In genomic region chr2:181601751-181602145, GRCm38 (mm10) we compare ENCODE assay signal across 9 mouse cellular contexts. TPM values are rescaled to one million over a fixed set of nuclear protein-coding genes. Genes with fewer than 3 reads are reported as not detected.
DNase-seq lines count a peak whose midpoint lies in the region; ATAC-seq and TF ChIP-seq lines count a peak whose summit lies in the region.
"Had no signal": no experiment of that assay in that cellular context is flagged by ENCODE, and none has a peak within 500 bp of the region (broad histone marks: within the 10 kb centered on the region; RNA-seq: fewer than 3 reads in every experiment).

No protein-coding gene starts in this region.

- intact Hi-C loops in left cerebral cortex, postnatal 14 days (cut with DNase I), result no loop called here

- H3K9me3 ChIP-seq in embryonic facial prominence, embryonic 11.5 days (replicated peaks; ENCODE audit: control insufficient read depth, low read length), result no peaks in the 10 kb centered on the region
- no peaks in the 10 kb centered on the region for H3K9me3 ChIP-seq in hindbrain, embryonic 16.5 days (ENCODE audit: control insufficient read depth, low read length)
- no peaks in the 10 kb centered on the region for H3K9me3 ChIP-seq in midbrain, postnatal 0 days (ENCODE audit: low read length)

- H3K9ac ChIP-seq in embryonic facial prominence, embryonic 11.5 days (replicated peaks; ENCODE audit: low read length), result peak overlapping the region; percentile 83
- peak overlapping the region; percentile 95 for H3K9ac ChIP-seq in hindbrain, embryonic 16.5 days (ENCODE audit: low read depth, low read length)
- H3K9ac ChIP-seq in midbrain, postnatal 0 days (replicated peaks; ENCODE audit: low read length, poor library complexity, severe bottlenecking), result peak overlapping the region; percentile 83

- H3K4me3 ChIP-seq in layer of hippocampus, adult 2 months, result peak overlapping the region; percentile 76
- peak overlapping the region; percentile 96 for H3K4me3 ChIP-seq in embryonic facial prominence, embryonic 11.5 days (ENCODE audit: low read depth, low read length)
- H3K4me3 ChIP-seq in hindbrain, embryonic 16.5 days (ENCODE audit: low read length), result peak overlapping the region; percentile 94
- peak overlapping the region; percentile 60 for H3K4me3 ChIP-seq in midbrain, postnatal 0 days (ENCODE audit: low read depth, low read length)

- peaks cover 3% of the 10 kb centered on the region; the same call in 1 of the 2 replicates for H3K4me1 ChIP-seq in embryonic facial prominence, embryonic 11.5 days (ENCODE audit: control insufficient read depth, insufficient read depth, low read length)
- H3K4me1 ChIP-seq in hindbrain, embryonic 16.5 days (ENCODE audit: control insufficient read depth, insufficient read depth, low read depth, low read length), result peaks cover 33% of the 10 kb centered on the region
- H3K4me1 ChIP-seq in midbrain, postnatal 0 days (ENCODE audit: insufficient read depth, low read length), result peaks cover 8% of the 10 kb centered on the region; the same call in 1 of the 2 replicates

- H3K27me3 ChIP-seq in embryonic facial prominence, embryonic 11.5 days (ENCODE audit: control insufficient read depth, insufficient read depth, low read length), result no peaks in the 10 kb centered on the region
- no peaks in the 10 kb centered on the region for H3K27me3 ChIP-seq in hindbrain, embryonic 16.5 days (replicated peaks; ENCODE audit: control insufficient read depth, insufficient read depth, low read length)
- no peaks in the 10 kb centered on the region for H3K27me3 ChIP-seq in midbrain, postnatal 0 days (ENCODE audit: insufficient read depth, low read length)

- no peaks in the 10 kb centered on the region for H3K36me3 ChIP-seq in embryonic facial prominence, embryonic 11.5 days (replicated peaks; ENCODE audit: control insufficient read depth, insufficient read depth, low read depth, low read length)
- no peaks in the 10 kb centered on the region; the same call in 1 of the 2 replicates for H3K36me3 ChIP-seq in hindbrain, embryonic 16.5 days (ENCODE audit: control insufficient read depth, insufficient read depth, low read length)
- peaks cover 2% of the 10 kb centered on the region; the same call in 1 of the 2 replicates for H3K36me3 ChIP-seq in midbrain, postnatal 0 days (ENCODE audit: insufficient read depth, low read length)

- 32% methylated on average over 10 of the region's 10 CpGs for WGBS in embryonic facial prominence, embryonic 11.5 days
- 29% methylated on average over 10 of the region's 10 CpGs for WGBS in hindbrain, embryonic 16.5 days
- 34% methylated on average over 10 of the region's 10 CpGs for whole genome bisulfite sequencing in midbrain, postnatal 0 days

- H3K27ac ChIP-seq in layer of hippocampus, adult 2 months, result peak overlapping the region; percentile 97
- H3K27ac ChIP-seq in embryonic facial prominence, embryonic 11.5 days (replicated peaks; ENCODE audit: low read depth, low read length), result no peak overlapping the region
- peak overlapping the region; percentile 82 for H3K27ac ChIP-seq in hindbrain, embryonic 16.5 days (ENCODE audit: low read depth, low read length)
- peak overlapping the region; percentile 81 for H3K27ac ChIP-seq in midbrain, postnatal 0 days (ENCODE audit: low read depth, low read length)

- no peak for DNase-seq in layer of hippocampus, adult 2 months (ENCODE audit: low spot score in 2 of 2)
- no peak for DNase-seq in layer of hippocampus, adult 18-20 months (ENCODE audit: low spot score in 2 of 2)
- DNase-seq in embryonic facial prominence, embryonic 11.5 days (ENCODE audit: low spot score), result no peak
- no peak for DNase-seq in midbrain, postnatal 0 days (ENCODE audit: low spot score)
- DNase-seq in left cerebral cortex, postnatal 14 days (ENCODE audit: low spot score in 2 of 2), result no peak

- no peak for ATAC-seq in embryonic facial prominence, embryonic 11.5 days (replicated peaks; ENCODE audit: insufficient number of reproducible peaks, low FRiP score, low TSS enrichment, low read depth)
- no peak for ATAC-seq in hindbrain, embryonic 16.5 days
- ATAC-seq in midbrain, postnatal 0 days (ENCODE audit: low FRiP score), result no peak
- ATAC-seq in cerebellum, adult (ENCODE audit: insufficient number of reproducible peaks, low FRiP score, low TSS enrichment), result no peak
- ATAC-seq in frontal cortex, adult (ENCODE audit: low TSS enrichment), result no peak

- peak overlapping the region; percentile 78 for H3K4me2 ChIP-seq in embryonic facial prominence, embryonic 11.5 days (ENCODE audit: low read depth, low read length)
- H3K4me2 ChIP-seq in hindbrain, embryonic 16.5 days (ENCODE audit: low read length), result peak overlapping the region; percentile 82
- H3K4me2 ChIP-seq in midbrain, postnatal 0 days (ENCODE audit: low read depth, low read length, poor library complexity, severe bottlenecking), result peak overlapping the region; percentile 55

- TF ChIP-seq CTCF in layer of hippocampus, adult 2 months (conservative IDR thresholded peaks at IDR 0.05), result no peak
- no peak for TF ChIP-seq CTCF in midbrain, postnatal 0 days (IDR thresholded peaks at IDR 0.05)

RNA-seq across cellular contexts. Expression of gene Samd10, which starts 2.7 kb away (rescaled TPM):
- total RNA-seq in layer of hippocampus, adult 2 months (2021), result 10 to 100 TPM; 11.9 to 12.2 TPM
- total RNA-seq in layer of hippocampus, adult 18-20 months (2021), result 10 to 100 TPM; 12.0 to 13.2 TPM
- polyA plus RNA-seq in embryonic facial prominence, embryonic 11.5 days (2014; fragmentation: Nextera tagmentation; extraction: Ambion mirVana), result 22.7 and 30.3 TPM in 2 replicates
- polyA plus RNA-seq in hindbrain, embryonic 16.5 days (2015; fragmentation: Nextera tagmentation; extraction: Ambion mirVana), result 192 and 201 TPM in 2 replicates
- total RNA-seq in midbrain, postnatal 0 days (2014; rRNA removed), result 140 and 142 TPM in 2 replicates
- 174 and 179 TPM in 2 replicates for polyA plus RNA-seq in midbrain, postnatal 0 days (2015; fragmentation: Nextera tagmentation; extraction: Ambion mirVana)
- total RNA-seq in left cerebral cortex, postnatal 14 days (2021), result 10 to 100 TPM; 20.2 to 22.0 TPM

RNA-seq across cellular contexts. Expression of gene Zfp512b, which starts 9.1 kb away (rescaled TPM):
- 100 to 1,000 TPM; 102 to 103 TPM for total RNA-seq in layer of hippocampus, adult 2 months (2021)
- 10 to 100 TPM; 81.0 to 88.4 TPM for total RNA-seq in layer of hippocampus, adult 18-20 months (2021)
- 24.4 and 31.3 TPM in 2 replicates for polyA plus RNA-seq in embryonic facial prominence, embryonic 11.5 days (2014; fragmentation: Nextera tagmentation; extraction: Ambion mirVana)
- polyA plus RNA-seq in hindbrain, embryonic 16.5 days (2015; fragmentation: Nextera tagmentation; extraction: Ambion mirVana), result 44.9 and 65.1 TPM in 2 replicates
- 60.0 and 85.1 TPM in 2 replicates for total RNA-seq in midbrain, postnatal 0 days (2014; rRNA removed)
- 81.1 and 99.7 TPM in 2 replicates for polyA plus RNA-seq in midbrain, postnatal 0 days (2015; fragmentation: Nextera tagmentation; extraction: Ambion mirVana)
- 100 to 1,000 TPM; 112 to 121 TPM for total RNA-seq in left cerebral cortex, postnatal 14 days (2021)

RNA-seq across cellular contexts. Expression of gene Prpf6, which starts 10.1 kb away (rescaled TPM):
- 10 to 100 TPM; 57.2 to 57.3 TPM for total RNA-seq in layer of hippocampus, adult 2 months (2021)
- 10 to 100 TPM; 60.9 to 61.6 TPM for total RNA-seq in layer of hippocampus, adult 18-20 months (2021)
- polyA plus RNA-seq in embryonic facial prominence, embryonic 11.5 days (2014; fragmentation: Nextera tagmentation; extraction: Ambion mirVana), result 79.0 and 80.3 TPM in 2 replicates
- polyA plus RNA-seq in hindbrain, embryonic 16.5 days (2015; fragmentation: Nextera tagmentation; extraction: Ambion mirVana), result 57.3 and 63.6 TPM in 2 replicates
- 34.4 and 39.3 TPM in 2 replicates for total RNA-seq in midbrain, postnatal 0 days (2014; rRNA removed)
- 40.5 and 40.6 TPM in 2 replicates for polyA plus RNA-seq in midbrain, postnatal 0 days (2015; fragmentation: Nextera tagmentation; extraction: Ambion mirVana)
- total RNA-seq in left cerebral cortex, postnatal 14 days (2021), result 10 to 100 TPM; 48.3 to 51.3 TPM

RNA-seq across cellular contexts. Expression of gene Uckl1, which starts 17.1 kb away (rescaled TPM):
- 10 to 100 TPM; 68.2 to 73.8 TPM for total RNA-seq in layer of hippocampus, adult 2 months (2021)
- total RNA-seq in layer of hippocampus, adult 18-20 months (2021), result 10 to 100 TPM; 54.2 to 63.3 TPM
- polyA plus RNA-seq in embryonic facial prominence, embryonic 11.5 days (2014; fragmentation: Nextera tagmentation; extraction: Ambion mirVana), result 33.5 and 38.6 TPM in 2 replicates
- 58.5 and 59.4 TPM in 2 replicates for polyA plus RNA-seq in hindbrain, embryonic 16.5 days (2015; fragmentation: Nextera tagmentation; extraction: Ambion mirVana)
- total RNA-seq in midbrain, postnatal 0 days (2014; rRNA removed), result 49.8 and 63.9 TPM in 2 replicates
- polyA plus RNA-seq in midbrain, postnatal 0 days (2015; fragmentation: Nextera tagmentation; extraction: Ambion mirVana), result 45.2 and 52.7 TPM in 2 replicates
- 10 to 100 TPM; 41.2 to 42.9 TPM for total RNA-seq in left cerebral cortex, postnatal 14 days (2021)

RNA-seq across cellular contexts. Expression of gene Gm29797, which starts 55.1 kb away (rescaled TPM):
- total RNA-seq in layer of hippocampus, adult 2 months (2021), result 1 to 10 TPM in 1 of 2 experiments, under 1 TPM in 1; 0.83 to 1.4 TPM
- 1 to 10 TPM in 1 of 2 experiments, under 1 TPM in 1; 0.91 to 2.1 TPM for total RNA-seq in layer of hippocampus, adult 18-20 months (2021)
- polyA plus RNA-seq in embryonic facial prominence, embryonic 11.5 days (2014; fragmentation: Nextera tagmentation; extraction: Ambion mirVana), result 0.29 and 0.39 TPM in 2 replicates
- not detected in 2 replicates for polyA plus RNA-seq in hindbrain, embryonic 16.5 days (2015; fragmentation: Nextera tagmentation; extraction: Ambion mirVana)
- total RNA-seq in midbrain, postnatal 0 days (2014; rRNA removed), result not detected in 2 replicates
- not detected in 2 replicates for polyA plus RNA-seq in midbrain, postnatal 0 days (2015; fragmentation: Nextera tagmentation; extraction: Ambion mirVana)
- total RNA-seq in left cerebral cortex, postnatal 14 days (2021), result under 1 TPM in 1 of 2 experiments, not detected in 1; 0.78 TPM
- total RNA-seq: adrenal gland, postnatal 10 days had no signal
